Mouse (Mus musculus): Measurements from ENCODE around the gene Map7. TPM values are rescaled to one million over a fixed set of nuclear protein-coding genes. Genes with fewer than 3 reads are reported as not detected.

The Map7 gene
- total RNA-seq (2015; ENCODE audit: low replicate concordance) = 0.84 and 2.2 TPM in 2 replicates
- 1.0 and 4.8 TPM in 2 replicates for total RNA-seq (2017; ENCODE audit: low replicate concordance)

DNA sequence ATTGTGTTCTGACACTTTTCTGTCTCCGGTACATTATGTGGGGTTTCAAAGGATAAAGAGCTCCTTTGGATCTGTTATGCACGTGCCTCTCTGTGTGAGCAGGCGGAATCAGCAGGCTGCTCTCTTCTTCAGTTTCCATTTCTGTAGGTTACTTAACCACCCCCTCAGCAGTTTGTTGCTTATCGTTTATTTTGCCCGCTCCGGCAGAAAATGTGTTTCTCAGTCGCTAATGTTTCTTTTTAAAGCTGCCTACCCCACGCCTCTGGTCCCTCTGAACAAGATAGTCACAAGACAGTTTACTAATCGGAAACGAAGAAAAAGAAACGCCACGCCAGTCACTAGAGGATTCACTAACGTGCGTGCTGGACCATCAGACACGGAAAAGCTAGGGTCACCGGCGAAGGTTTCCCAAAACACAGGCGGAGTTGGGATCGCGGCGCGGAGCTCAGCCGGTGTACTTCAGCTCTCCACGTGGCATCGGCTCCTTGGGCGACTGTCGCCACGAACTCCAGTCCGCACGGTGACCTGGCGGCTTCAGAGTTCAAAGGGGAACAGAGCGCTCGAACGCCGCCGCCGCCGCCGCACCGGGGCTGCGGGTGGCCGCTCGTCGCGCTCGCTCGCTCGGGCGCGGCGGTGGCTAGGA lies at the start of gene Map7:
Map7 (plus strand) TSS at position 342 of the 643 bp plus-strand sequence.
- ATAC-seq (replicated peaks; ENCODE audit: low FRiP score, poor library complexity, severe bottlenecking) = peak; percentile 33; the same call in 1 of the 2 replicates

DNA sequence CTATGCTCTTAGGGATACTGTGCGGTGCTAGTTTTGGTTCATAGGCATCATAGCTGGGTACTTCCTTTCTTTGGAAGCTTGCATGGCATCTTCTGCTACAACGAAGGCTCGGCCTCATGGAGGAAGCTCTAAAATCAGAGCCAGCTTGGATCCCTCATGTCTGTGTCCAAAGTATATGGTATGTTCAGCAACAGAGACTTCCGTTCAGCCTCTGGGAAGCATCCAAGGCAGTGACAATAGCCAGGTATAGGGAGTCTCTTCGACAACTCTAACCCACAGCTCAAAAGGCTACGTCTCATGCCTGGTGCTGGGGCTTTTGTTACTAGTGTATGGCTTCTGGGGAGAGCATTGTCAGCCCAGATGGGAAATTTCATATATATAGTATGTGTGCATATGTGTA lies 46.8 kb upstream of the Map7 start:
- ATAC-seq (replicated peaks; ENCODE audit: low FRiP score, poor library complexity, severe bottlenecking) = no peak

DNA sequence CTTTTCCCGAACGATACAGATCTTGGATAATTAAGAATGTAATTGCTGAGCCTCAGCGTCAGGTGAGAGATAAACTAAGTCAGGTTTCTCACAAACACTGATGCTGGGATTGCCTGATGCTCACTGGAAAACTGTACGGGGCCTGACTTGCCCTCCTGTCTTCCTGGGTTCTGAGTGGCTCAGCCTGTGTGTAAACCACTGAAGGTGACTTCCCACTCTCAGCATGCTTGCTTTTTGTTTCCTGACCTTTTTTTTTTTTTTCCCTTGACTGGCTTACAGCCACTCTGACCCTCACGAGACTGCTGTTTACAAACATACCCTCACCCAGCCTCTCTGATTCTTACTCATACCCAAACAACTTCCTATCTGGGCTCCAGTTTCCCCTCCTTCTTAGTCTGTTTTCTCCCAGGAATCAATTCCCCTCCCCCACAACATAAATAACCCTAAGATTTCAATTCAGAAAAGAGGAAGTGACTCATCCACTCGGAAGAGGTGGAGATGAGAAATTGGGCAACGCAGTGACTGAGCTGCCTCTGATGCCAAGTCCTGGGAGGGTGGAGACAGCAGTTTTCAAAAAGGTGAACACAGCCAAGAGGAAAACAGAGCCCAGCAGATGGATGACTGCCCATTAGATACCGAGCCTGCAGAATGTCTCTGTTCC lies 43.9 kb upstream of the Map7 start:
- ATAC-seq (replicated peaks; ENCODE audit: low FRiP score, poor library complexity, severe bottlenecking) = no peak

DNA sequence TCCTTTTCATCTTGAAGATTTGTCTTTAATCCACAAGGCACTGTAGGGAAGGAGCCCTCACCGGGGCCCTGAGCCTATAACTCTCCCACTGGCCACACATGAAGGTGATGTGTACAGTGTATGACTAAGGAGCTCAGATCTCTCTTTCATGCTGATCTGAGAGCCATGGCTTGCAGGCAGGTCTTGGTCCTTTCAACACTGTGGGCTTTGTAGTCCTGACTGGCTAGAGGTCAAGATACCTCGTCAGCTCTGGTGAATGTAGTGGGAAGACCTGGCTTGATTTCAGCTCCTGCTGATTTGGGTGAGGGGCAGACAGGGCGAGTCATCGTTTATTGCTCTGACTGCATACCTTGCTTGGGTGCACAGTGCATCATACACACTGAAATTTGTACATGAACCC lies 42.7 kb upstream of the Map7 start:
- no peak for ATAC-seq (replicated peaks; ENCODE audit: low FRiP score, poor library complexity, severe bottlenecking)

DNA sequence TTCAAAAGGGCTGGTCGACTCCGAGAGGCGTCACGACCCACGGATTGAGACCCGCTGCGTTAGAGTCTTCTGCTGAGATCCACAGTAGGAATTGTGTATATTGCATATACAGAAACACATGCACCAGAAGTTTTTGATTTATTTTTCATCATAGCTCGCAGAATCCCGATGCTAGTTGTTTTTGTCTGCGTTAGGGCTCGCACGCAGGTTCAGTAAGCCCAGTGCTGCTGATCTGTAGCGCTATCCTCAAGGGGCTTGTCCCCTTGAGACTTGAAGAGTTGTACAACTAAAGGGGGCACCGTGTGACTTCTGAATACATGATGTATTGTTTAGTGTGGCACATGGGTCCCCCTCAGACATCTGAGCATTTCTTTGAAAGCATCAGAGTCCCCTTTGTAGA lies 41.2 kb upstream of the Map7 start:
- no peak for ATAC-seq (replicated peaks; ENCODE audit: low FRiP score, poor library complexity, severe bottlenecking)

DNA sequence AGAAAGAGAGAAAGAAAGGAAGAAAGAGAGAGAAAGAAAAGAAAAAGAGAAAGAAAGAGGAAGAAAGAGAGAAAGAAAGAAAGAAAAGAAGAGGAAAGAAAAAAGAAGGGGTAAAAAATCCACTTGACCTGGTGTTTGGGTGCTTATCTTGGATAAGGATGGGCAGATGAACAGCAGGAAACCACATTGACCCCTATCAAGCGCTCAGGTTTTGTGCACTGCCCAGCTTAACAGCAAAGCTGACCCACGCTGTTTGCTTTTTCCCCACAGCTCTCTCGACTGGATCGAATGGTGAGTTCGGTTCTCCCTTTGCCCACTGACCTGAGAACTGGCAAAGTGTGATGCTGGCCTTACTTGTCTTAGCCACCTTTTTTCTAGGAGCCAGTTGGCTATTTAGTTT lies 36.8 kb upstream of the Map7 start:
- no peak for ATAC-seq (replicated peaks; ENCODE audit: low FRiP score, poor library complexity, severe bottlenecking)

DNA sequence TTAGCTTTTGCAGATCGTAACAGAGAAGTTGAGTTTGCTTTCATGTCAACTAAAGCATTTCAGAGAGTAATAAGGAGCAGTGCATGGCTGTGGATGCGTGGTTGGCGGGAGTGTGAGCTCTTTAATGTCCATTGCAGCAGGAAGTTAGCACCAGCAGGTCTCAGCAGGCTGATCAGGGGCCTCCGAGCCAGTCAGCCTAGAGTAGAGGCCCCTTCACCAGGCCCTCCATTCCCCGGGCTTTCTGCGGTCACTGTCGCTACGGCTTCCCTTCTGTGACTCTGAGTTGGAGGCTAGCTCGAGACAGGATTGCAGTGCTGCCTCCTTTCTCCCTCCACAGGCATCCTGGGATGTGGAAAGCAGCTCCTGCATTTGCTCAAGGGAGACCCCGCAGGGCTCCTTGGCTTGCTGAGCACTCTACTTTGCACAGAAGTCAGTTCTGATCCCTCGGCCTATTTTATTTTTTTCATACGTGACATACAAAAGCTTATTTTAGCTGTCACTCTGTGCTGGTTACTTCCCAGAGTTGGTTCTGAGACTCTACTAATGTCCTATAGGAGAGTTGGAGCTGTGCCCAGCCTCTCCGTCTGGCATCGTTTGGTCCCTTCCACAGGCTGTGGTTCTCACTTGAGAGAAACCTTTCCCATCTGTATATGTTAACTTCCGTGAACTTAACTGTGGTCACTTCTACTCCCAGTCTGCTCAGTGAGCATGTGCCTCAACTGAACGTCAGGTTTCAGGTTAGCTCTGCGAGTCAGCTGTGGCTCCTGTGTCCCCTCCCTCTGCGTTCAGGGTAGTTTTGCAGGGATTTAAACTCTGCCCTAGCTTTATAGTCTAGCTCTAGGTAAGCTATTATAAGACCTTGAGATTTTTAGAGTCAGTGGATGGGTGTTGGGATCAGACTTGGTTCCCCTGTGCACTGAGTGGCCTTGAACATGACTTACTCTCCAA lies 36.0 kb upstream of the Map7 start:
- no peak for ATAC-seq (replicated peaks; ENCODE audit: low FRiP score, poor library complexity, severe bottlenecking)

DNA sequence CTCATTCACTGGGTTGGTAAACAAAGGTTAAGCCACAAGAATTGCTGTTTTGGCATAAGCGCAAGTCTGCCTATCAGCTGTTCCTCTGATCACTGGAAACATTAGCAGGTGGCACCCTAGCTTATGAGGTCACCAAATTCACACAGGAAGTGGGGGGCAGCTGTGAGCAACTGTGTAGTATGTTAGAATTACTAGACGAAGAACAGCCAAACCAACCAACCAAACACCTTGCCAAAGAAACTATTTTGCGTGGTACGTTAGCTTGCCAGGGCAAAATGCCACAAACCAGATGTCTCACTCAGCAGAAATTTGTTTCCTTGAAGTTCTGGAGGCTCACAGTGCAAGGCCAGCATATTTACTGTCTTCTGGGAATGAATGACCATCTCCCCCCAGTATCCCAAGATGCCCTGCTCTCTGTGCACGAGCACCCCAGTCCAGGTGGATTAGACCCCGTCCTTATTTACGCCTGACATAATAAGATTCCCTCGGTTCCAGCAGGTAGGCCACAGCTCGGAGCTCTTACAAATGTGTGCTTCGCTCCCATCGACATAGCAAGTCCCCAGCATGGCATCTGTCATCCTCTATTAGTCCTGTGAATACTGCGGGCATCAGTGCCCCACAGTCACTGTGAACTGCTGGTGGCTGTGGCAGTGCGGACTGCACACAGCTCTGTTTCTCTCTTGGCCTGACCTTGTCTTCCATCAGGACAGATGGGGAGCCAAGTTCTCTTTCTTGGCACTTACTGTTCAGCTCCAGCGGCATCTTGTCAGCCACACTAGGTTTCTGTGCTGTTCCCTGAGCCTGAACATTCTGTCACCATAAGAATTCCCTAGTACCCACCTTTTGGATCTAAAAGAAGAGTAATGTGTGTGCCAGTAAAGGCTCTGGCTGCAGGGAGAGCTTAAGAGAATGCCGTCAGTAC lies 28.5 kb upstream of the Map7 start:
- no peak for ATAC-seq (replicated peaks; ENCODE audit: low FRiP score, poor library complexity, severe bottlenecking)

DNA sequence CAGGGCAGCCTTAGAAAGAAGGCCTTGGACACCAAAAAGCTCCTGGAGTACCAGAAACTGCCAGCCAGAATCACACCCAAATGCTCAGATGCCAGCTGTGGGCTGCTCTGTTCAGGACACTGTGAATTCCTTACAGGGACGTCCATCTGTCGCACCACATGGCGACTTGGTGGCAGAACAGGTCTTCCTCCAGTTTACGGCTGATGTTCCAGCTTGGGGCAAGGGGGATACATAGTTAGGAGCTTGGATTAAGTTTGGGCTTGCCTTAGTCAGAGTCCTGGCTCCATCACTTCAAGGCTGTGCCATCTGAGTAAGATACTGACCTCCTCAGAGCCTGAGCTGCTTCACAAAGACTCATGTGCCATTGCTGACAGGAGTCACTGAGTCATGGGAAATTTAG lies 26.3 kb upstream of the Map7 start:
- ATAC-seq (replicated peaks; ENCODE audit: low FRiP score, poor library complexity, severe bottlenecking) = no peak

DNA sequence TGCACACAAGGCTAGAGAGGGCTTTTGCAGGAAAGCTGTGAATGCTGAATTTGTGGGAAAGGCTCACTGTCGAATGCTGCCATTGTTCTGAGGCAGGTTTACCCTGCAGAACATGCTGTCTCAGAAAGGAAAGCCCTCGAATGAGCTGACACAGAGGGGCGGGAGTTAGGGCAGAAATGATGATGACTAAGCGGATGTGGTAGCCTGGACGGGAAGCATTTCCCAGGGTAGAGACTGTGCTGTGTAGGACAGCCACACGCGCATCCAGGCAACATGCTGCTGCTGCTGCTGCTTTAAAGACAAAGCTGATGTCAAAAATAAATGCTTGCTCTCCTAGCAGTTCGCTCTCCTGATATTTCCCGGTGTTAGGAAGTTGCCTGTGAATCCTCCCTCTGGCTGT lies 24.9 kb upstream of the Map7 start:
- no peak for ATAC-seq (replicated peaks; ENCODE audit: low FRiP score, poor library complexity, severe bottlenecking)

DNA sequence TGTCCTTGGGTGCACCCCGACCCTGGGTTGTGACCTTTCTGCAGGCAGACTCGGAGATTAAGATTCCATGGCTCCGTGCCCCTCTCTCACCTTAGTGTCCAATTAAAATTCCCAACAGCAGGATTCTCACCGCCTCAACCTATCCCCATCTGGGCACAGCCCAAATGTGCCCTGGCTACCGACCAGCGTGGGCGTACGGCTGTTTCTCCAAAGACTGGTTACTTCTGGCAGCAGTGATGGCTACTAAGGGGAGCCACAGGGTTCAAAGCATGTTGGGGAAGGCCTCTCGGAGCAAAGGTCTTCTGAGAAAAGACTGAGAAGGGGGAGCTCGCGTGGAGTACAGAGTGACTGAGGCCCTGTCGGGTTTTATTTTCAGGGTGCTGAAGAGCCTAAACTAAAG lies 23.7 kb upstream of the Map7 start:
- ATAC-seq (replicated peaks; ENCODE audit: low FRiP score, poor library complexity, severe bottlenecking) = no peak

DNA sequence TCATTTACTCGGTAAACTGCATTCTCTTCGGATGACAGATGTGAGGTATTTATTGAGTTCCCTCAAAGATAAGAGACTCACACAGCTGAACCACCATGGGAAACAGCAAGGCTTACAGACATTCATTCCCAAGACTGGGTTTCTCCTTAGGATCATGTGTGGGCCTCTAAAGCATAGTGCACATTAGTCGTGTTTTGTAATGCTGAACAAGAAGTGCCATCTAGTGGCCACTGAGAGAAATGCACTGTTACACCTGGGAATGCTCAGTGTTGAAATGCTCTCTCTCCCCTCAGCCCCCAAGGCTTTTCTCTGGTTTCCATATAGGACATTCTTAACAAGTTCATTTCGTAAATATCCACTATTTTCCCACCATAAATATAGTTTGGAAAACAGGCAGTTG lies 23.0 kb upstream of the Map7 start:
- ATAC-seq (replicated peaks; ENCODE audit: low FRiP score, poor library complexity, severe bottlenecking) = no peak

DNA sequence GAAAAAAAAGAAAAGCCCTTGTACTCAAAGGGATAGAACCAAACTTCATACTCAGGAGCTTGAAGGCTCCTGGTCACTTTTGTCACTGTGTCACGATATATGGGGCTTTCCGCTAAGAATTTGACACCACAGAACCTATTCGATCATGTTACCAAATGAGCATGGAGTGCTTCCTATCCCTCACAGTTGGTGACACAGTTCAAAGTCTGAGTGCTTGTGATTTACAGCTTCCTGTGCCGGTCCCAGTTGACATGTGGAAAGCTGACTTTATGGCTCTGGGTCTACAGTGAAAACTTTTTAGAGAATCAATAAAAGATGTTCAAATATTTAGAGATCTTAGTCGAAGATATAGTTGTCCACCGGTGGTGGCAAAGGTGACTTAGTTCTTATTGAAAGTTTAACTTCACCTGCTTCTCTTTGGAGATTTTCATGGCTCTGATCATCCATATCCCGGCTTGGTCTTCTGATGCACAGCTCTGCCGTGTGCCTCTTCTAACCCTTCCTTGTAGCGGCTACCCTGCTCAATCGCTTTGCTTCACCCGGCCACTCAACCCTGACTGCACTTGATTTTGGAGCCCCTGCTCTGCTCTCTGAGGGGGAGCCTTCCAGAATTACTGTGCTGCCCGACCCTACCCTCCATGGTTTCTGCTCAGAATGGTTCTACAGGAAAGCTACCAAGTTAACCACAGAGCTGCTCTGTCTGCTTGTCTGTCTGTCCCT lies 15.2 kb upstream of the Map7 start:
- no peak for ATAC-seq (replicated peaks; ENCODE audit: low FRiP score, poor library complexity, severe bottlenecking)

DNA sequence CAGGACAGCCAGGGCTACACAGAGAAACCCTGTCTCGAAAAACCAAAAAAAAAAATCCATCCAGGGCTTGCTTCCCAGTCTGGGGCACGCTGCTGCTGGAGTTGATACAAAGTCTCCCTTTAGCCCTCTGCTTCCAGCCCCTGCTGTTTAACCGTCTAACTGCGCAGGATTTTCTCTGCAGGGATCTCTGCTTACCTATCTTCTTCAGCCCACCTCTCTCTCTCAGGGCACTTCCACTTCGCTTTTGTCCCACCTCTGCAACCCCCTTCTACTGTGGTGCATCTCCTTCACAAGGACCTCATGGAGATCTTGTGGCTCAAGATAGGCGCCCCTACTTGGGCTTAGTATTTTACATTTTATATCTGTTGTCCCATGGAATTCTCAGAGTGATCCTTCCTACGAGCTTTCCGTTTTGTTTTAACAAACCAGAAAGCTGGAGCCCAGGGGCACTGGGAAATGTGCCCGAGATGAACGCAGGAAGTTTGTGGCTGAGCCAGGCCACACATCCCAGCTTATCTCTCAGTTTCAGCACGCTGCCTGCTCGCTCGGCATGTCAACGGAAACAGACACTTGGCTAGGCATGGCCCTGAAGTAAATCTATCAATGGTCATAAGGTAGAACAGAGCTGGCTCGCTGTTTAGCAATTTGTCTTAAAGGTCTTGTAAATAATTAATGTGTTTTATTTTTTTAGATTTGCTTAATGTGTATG lies 12.8 kb upstream of the Map7 start:
- ATAC-seq (replicated peaks; ENCODE audit: low FRiP score, poor library complexity, severe bottlenecking) = no peak

DNA sequence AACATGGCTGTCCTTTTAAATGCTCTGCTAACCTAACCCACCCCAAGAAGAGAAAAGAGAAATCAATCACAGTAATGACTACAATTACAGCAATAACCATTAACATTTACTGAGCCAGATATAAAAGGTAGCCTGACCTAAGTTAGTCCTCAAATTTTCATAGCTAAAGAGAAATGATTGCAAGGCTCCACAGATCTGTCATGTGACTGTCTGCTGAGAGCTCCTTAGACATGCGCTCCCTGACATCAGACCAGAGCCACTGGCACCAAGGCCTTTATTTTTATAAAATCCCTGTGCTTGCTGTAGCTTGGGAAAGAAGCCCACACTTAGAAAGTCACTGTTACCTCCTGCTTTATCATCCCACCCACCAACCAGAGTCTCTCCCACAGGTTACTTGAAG lies 11.8 kb upstream of the Map7 start:
- ATAC-seq (replicated peaks; ENCODE audit: low FRiP score, poor library complexity, severe bottlenecking) = no peak

DNA sequence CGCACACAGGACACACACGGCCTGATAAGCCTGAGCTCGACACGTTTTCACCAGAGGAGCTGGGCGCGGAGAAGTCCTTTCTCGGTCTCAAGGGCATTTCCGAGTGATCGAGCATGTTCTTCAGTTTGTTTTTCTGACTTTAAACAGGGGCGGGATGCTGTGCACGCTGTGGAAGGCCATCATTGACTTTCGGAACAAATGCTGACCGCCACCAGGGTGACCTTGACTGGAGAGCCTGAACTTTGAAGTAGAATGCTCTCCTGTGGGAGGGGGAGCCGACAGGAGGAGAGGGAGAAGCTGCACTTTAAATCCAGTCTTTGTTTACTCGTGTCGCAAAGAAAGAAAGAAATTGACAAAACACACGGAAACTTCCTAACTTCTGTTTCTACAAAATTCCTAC lies 6.9 kb upstream of the Map7 start:
- ATAC-seq (replicated peaks; ENCODE audit: low FRiP score, poor library complexity, severe bottlenecking) = no peak

DNA sequence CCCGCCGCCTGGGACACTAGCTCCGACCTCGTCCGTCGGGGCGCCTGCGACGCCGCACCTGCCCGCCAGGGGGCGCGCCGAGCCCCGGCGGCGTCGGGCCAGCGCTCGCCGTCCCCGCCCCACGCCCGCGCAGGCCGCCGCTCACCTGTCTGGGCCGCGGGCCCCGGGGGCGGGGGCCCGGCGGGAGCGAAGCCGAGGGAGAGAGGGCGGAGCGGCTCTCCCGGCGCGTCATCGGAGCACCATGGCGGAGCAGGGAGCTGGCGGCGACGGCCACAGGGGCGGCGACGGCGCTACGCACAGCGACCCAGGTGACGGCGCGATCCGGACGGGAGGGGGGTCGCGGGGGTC lies 476 bp downstream of the Map7 start:
- peak; percentile 77 for ATAC-seq (replicated peaks; ENCODE audit: low FRiP score, poor library complexity, severe bottlenecking)

DNA sequence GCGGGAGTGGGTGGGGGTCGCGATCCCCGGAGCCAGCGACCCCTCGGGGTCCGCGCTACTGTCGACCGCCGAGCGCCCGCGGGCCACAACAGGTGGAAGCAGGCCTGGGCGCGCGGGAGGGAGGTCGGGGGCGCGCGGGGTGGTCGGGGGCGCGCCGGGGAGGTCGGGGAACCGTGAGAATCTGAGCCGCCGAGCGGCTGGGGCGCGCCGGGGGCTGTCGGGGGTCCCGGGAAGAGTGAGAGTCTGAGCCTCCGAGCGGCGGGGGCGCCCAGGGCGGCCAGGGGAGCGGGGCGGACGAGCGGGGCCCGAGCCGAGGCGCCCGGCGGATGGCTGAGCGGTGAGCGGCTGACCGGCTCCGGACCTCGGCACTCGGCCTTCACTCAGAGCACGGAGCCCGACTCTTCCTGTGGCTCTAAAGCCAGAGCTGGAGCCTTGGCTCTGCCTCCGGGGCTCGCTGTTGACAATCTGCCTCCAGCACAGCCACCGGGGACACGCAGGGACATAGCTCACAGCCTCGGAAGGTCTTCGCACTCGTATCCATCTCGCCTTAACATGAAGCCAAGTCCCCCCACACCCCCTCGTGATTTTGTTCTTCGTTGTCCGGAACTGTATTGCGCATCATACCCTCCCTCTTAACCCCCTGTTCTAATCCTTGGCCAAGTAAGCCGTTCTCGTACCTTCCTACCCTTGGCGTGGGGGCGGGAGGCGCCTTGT lies 1.0 kb downstream of the Map7 start:
- peak; percentile 43 for ATAC-seq (replicated peaks; ENCODE audit: low FRiP score, poor library complexity, severe bottlenecking)

Measured in erythroid progenitor cell, adult 5-6 weeks (primary cell).